Mouse (Mus musculus) E14TG2a.4 (cell line): ENCODE data around the gene Twf2.

ENCODE experiments used
- CTCF ChIP-seq: conservative IDR thresholded peaks from 2 replicates; pipeline ENCODE4 v1.5.1; 2014; ENCODE audit warnings: low read length
- POU5F1 ChIP-seq: IDR thresholded peaks from 2 replicates; pipeline ENCODE4 v1.6.1; 2014; ENCODE audit warnings: low read length, borderline replicate concordance

- TF ChIP-seq CTCF (no peak), POU5F1 (no peak)
Observed at GRCm38 (mm10) chr9:106237878-106238277, 35.0 kb downstream of the Twf2 start.
